Mouse (Mus musculus) common myeloid progenitor, adult 5-6 weeks (primary cell): ENCODE results near the gene Ccl20. TPM values are rescaled to one million over a fixed set of nuclear protein-coding genes. Genes with fewer than 3 reads are reported as not detected.

Experiments
- ATAC-seq: replicated peaks from 2 replicates; pipeline ENCODE4 v1.8.0; 2016; ENCODE audit warnings: low read depth, mild to moderate bottlenecking, moderate TSS enrichment, inconsistent platforms; ENCODE audit not compliant: poor library complexity, severe bottlenecking
- total RNA-seq: library from RNA; stranded (forward); fragments of 200-1000, 187-1606 nt; gene quantifications from 2 replicates; pipeline ENCODE4 v1.2.3, GENCODE M21; 2017

Gene Ccl20
- total RNA-seq, 1 experiment from 2014 or later, result not detected

DNA sequence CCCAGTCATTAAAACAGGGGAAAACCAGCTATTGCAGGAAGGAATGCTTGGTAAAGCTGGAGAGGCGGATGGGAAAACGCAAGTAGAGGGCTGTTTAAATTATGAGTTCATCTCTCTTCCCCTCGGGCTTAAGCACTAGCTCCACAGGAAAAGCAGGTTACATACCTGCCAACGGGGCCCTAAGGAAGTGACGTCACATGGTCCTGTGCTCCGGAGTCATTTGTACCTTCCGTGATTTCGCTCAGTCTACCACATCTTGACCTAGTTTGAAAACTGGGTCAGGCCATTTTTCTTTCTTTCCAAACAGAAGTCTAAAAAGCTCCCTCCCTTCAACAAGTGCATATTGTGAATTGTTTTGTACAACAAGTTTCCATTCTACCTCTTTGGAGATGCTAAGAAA, 21.3 kb downstream of the Ccl20 start:
- no peak for ATAC-seq

DNA sequence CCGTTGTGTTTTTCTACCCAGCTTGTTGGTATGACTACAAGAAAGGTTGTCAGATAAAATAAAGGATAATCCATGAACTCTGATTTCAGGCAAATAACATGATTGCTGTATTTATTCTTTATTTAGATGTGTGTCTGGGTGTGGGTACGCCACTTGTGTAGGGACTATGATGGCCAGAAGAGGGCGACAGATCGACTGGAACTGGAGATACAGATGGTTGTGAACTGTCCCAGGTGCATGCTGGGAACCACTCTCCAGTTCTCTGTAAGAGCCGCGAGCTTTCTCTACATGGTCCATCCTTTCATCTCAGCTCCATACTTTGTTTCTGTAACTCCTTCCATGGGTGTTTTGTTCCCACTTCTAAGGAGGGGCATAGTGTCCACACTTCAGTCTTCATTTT, 22.2 kb downstream of the Ccl20 start:
- ATAC-seq, result no peak

DNA sequence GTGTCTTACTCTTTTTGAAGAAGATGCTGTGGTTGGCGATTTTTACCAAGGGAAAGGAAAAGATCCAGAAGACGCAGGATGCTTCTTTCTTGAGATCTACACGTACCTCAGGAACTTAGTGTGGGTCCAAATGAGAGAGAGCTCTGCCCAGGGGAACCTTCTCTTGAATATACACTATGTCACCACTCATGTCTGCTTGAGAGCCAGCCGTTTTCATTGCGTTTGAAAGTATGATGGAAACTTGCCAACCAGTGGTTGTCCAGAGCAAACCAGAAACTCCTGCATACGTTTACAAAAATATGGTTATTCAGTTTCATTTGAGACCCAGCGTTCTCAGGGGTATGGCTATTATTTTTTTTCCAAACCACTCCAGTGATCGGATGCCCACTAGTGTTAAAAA, 24.9 kb downstream of the Ccl20 start:
- ATAC-seq, result no peak

DNA sequence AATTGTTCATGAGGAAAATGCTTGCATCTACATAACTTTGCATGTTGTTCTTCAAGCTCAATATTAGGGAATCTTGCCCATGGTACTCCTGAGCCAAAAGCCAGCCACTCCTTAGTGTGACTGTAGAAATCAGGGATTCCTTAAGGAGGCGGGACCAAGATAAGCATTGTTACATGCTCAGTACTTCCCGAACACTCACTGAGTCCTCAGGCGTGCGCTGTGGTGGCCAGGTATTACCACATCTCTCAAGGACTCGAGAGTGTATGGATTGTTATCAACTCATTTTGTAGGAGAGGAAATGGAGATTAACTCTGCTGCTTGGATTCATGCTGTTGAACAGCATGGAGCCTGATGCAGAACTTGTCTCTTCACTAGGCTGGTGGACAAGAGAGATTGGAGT, 25.5 kb downstream of the Ccl20 start:
- ATAC-seq, result no peak

DNA sequence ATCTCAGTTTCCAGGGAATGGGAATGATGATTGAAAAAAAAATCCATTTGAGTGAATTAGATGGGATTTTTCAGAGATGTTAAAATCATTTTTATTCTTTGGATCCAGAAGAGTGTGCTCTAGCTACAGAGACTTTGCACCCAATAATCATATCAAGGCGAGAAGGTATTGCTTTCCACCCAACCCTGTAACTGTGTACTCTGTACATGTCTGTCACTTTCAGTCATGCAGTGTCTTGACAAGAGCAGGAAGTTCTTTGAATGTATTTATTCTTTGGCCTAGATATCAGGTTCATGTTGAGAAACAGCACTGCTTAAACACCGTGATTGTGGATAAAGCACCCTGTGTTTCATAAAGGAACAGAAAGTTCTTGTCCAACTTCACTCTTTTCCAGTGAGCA, 30.0 kb downstream of the Ccl20 start:
- ATAC-seq, result no peak

DNA sequence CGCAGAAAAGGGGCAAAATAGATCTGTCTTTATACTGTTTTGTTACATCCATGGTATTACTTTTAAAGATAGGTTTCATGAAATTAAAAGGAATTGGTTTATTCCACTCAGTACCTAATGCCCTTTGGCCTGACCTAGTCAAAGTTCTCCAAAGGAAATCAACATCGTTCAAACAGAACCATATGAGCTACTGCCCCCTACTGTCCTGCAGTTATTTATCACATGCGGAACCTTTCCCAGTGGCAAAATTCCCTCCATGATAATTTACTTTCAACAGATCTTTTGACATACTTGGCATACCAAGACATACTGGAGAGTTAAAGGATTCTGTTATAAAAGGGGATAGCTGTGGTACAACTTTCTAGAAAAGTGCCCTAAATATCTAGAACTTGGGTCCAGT, 33.7 kb downstream of the Ccl20 start:
- no peak for ATAC-seq

DNA sequence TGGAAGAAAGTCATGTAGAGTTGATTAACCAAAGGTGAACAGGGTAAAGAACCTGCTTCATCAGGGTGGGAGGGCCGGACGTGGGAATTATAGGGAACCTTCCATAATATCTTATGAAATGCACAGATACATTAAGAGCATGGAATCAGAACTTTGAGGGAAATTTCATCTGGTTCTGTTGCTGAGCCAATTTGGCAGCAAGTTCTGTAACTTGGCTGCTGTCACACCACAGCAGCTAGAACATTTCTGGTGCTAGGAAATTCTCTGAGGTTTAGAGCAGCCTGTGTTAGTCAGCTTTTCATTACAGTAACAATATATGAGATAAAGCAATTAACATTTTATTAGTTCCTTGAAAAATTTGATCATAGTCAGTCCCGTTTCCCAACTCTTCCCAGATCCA, 36.4 kb downstream of the Ccl20 start:
- no peak for ATAC-seq

DNA sequence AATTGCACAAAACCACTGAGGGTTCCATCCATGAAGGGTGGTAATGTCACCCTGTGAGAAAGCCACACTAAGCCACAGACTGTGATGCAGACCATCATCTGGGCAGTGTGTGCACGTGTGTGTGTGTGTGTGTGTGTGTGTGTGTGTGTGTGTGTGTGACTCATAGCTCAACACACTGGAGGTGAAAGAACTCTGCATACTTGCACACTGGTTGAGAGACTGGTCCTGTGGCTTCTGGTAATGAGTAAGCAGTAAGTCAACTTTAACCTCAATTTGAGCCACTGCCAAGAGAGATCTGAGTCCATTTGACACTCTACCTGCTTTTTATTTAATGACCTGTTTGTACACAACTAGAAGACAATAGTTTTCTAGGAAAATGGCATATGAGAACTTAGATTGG, 40.3 kb downstream of the Ccl20 start:
- no peak for ATAC-seq

DNA sequence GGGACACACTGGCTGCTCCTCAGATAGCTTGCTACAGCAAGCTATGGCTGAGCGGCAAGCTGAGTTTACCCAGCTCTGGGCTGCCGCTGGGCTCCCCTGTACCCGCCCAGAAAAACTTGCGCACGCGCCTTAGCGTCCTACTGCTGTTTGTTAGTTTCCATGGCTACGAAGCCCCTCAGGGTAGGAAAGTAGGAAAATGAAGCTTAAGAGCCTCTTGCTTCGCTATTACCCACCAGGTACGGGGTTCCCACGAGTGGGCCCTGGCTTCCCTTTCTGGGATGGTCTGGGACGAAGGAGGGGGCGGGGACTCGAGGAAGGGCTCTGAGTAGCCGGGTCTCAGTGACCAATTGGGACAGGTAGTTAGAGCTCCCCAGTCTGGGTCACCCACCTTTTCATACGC, 43.0 kb downstream of the Ccl20 start, which contains the start of gene Daw1:
Daw1 (plus strand) TSS at position 150 of the 400 bp plus-strand sequence.
- ATAC-seq, result peak; percentile 89

DNA sequence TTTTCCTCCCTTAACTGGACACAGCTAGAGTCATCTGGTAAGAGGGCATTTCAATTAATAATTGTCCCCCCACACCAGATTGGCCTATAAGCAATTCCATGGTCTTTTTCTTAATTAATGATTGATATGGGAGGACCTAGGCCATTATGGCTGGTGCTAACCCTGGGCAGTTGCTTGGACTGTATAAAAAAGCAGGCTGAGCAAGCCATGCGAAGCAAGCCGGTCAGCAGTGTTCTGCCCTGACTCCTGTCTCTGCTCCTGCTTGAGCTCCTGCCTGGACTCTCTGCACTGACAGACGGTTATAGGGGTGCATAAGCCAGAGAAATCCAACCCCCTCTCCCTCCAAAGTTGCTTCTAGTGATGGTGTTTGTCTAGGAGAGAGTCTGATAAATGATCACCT, 45.1 kb downstream of the Ccl20 start:
- ATAC-seq, result no peak

DNA sequence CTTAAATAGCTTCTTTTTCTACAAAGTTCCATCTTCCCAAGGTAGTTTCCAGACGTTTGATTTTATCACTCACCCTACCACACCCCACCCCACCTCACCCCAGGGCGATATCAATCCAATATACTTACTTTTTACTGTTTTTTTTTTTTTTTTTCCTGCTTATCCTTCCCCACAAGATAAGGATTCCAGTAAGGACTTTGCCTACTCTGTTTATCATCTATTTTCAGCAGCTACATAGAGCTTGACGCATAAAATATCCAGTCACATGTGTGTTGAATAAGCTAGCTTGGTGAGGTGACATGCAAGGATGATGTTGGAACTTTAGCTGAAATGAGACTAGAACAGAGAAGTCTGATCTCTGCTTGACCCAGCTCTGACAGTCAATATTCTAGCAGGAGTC, 47.5 kb downstream of the Ccl20 start:
- no peak for ATAC-seq

Other genes with a start within 250 kb of the Ccl20 start
- gene A030005L19Rik, start 203.4 kb upstream of the Ccl20 start, total RNA-seq, result not detected in 2 replicates
- gene A030014E15Rik, start 191.8 kb upstream of the Ccl20 start, total RNA-seq, result not detected in 2 replicates
- gene Gm6217, start 185.4 kb upstream of the Ccl20 start, total RNA-seq, result not detected in 2 replicates
- gene A030003K21Rik, start 173.4 kb upstream of the Ccl20 start, total RNA-seq, result not detected in 2 replicates
- gene Gm7544, start 160.8 kb upstream of the Ccl20 start, total RNA-seq, result not detected in 2 replicates
- not detected in 2 replicates for gene Gm47955, start 156.5 kb upstream of the Ccl20 start, total RNA-seq
- not detected in 2 replicates for gene Gm47959, start 116.2 kb upstream of the Ccl20 start, total RNA-seq
- not detected in 2 replicates for gene Slc19a3, start 78.3 kb upstream of the Ccl20 start, total RNA-seq
- gene Krtap28-10, start 74.3 kb upstream of the Ccl20 start, total RNA-seq, result not detected in 2 replicates
- not detected in 2 replicates for gene Gm47969, start 71.8 kb upstream of the Ccl20 start, total RNA-seq
- gene A030005K14Rik, start 57.4 kb upstream of the Ccl20 start, total RNA-seq, result not detected in 2 replicates
- not detected in 2 replicates for gene Krtap28-13, start 55.8 kb upstream of the Ccl20 start, total RNA-seq
- not detected in 2 replicates for gene Daw1, start 43.0 kb downstream of the Ccl20 start, total RNA-seq